Mouse (Mus musculus): ENCODE results near the gene Cnot6.

Gene Cnot6

GRCm38 (mm10) chr11:49658791-49659469 is 53.6 kb downstream of the Cnot6 start:
- in situ Hi-C loops (cut with MboI, MseI), result loop anchor here (10.0 kb wide), 1 partner anchor 186 kb away; the partner anchor contains the start of gene Mapk9

- in situ Hi-C loops (cut with MboI, MseI), result loop anchor here (10.0 kb wide), 1 partner anchor 187 kb away; the partner anchor contains the start of gene Mapk9
Observed at GRCm38 (mm10) chr11:49658065-49658464, 54.5 kb downstream of the Cnot6 start.

- in situ Hi-C loops (cut with MboI, MseI), result loop anchor here (10.0 kb wide), 1 partner anchor 189 kb away; the partner anchor contains the start of gene Mapk9
Observed at GRCm38 (mm10) chr11:49655501-49655900, 57.0 kb downstream of the Cnot6 start.

DNA sequence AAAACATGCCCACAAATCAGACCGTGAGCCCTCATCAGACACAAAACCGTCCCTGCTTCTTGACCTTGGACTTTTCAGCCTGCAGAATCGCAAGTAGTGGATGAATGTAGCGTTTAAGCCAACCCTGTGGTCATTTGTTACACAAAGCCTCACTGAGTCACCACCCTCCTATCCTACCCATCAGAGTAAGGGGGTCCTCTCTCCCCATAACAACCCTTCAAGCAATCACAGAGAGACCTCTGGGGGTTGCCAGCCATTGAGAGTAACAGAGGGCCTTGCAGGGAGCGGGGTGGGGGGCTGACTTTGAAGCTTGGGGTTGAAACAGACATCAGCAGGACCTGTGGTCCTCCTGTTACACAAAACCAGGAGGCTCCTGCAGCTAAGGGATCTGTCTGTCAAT is 57.9 kb downstream of the Cnot6 start:
- in situ Hi-C loops (cut with MboI, MseI), result loop anchor here (10.0 kb wide), 1 partner anchor 190 kb away; the partner anchor contains the start of gene Mapk9

DNA sequence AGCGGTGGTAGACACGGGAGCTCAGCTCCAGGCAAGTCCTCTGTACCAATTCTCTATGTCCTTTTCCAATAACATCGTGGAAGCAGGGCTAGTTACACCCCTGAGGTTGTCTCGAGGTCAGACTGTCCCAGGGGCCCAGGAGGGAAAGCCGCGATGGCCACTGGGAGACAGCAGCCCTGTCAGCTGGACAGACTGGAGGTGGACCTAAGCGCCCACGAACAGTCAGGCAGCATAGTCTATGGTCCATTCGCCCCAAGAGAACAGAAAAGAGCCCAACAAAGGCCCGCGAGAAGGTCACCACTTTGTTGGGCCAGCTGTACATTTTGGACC is 59.5 kb downstream of the Cnot6 start:
- in situ Hi-C loops (cut with MboI, MseI), result loop anchor here (10.0 kb wide), 1 partner anchor 192 kb away; the partner anchor contains the start of gene Mapk9

DNA sequence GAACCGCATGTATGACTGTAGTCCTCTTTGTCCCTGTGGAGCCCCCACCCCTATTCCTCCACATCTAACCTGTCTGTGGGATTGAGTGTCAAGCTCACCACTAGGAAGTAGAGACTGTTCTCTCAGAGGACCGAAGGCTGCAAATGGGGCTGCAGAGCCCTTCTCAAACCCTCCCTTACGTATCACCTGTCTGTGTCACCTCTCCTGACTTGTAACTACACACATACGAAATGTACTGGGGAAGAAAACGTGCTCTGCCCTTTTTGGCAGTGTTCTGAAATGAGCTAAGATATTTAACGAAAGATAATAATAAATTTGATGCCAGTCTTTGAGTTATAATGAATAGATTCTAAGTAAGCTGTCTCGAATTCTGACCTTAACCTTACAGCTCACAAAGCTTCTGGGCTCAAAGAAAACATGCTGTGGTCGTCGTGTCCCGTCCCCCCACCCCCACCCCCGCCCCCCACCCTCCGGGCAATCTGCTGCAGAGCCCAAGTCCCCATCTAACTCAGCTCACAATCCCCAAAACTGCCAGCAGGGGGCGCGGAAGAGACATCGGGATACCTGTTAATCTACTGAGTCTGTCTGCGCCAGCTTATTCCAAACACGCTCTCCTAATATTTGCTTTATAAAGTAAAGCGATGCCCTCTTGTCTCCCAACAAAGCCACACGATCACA is 60.0 kb downstream of the Cnot6 start:
- in situ Hi-C loops (cut with MboI, MseI), result loop anchor here (10.0 kb wide), 1 partner anchor 192 kb away; the partner anchor contains the start of gene Mapk9

DNA sequence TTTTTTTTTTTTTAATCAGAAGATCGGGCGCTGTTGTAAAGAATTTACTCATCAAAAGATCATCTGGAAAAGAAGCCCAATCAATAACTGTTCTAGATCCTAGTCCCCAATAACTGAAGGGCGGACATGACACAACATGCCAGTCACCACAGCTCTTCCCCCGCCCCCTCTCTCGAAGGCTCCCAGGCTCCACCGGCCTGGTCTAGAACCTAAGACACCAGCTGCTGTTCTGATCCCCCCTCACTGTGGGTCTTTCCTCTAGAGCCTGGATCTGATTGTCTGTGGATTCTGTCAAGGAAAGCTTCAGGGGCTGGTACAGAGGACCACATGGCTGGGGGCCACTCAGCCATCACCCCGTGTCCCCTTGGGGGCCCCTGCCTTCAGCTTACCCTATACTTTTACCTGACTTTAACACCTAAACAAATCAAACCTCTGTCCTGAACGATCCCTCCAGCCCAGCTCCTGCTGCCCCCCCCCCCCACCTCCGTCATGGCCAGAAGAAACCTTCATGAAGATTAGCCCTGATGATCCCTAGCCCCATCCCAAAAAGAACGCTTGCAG is 60.7 kb downstream of the Cnot6 start:
- in situ Hi-C loops (cut with MboI, MseI), result loop anchor here (10.0 kb wide), 1 partner anchor 193 kb away; the partner anchor contains the start of gene Mapk9

DNA sequence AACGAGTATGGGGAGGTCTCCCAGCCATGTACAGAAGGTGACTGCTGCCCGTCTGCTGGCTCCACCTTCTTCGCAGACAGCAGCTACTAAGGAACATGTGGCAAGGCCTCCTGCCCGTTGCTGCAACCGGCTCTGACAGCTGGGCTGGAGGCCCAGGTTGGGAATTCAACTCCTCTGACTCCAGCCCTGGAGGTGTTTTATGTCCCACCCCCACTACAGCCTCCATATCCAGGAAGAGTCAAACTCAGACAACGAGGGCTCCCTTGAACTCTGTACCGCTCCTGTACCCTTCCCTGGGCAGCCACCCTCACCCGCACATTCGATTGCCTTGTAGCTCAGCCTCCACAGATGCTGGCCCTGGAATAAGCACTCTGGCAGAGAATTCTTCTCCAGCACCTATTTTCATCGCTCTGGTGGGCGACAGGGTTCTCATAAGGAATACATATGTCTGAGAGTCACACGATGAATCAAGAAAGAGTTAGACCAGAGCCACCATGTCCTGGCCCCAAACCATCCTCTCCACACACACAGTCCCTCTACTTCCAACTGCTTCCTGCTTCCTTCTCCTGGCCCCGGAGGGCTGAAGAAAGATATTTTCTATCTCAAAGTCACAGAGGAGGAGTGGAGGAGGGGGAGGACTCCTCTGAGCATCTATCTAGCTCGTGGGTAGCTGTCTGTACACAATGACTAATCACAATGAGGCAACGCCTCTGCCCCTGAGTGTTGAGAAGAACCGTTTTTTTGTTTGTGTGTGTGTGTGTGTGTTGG is 61.3 kb downstream of the Cnot6 start:
- in situ Hi-C loops (cut with MboI, MseI), result loop anchor here (10.0 kb wide), 1 partner anchor 194 kb away; the partner anchor contains the start of gene Mapk9

- in situ Hi-C loops (cut with MboI, MseI), result loop anchor here (10.0 kb wide), 1 partner anchor 194 kb away; the partner anchor contains the start of gene Mapk9
Observed at GRCm38 (mm10) chr11:49650113-49650993, 62.2 kb downstream of the Cnot6 start.

GRCm38 (mm10) chr11:49645677-49646076 is 66.8 kb downstream of the Cnot6 start:
- in situ Hi-C loops (cut with MboI, MseI), result no loop called here

GRCm38 (mm10) chr11:49636449-49636848 is 76.1 kb downstream of the Cnot6 start:
- in situ Hi-C loops (cut with MboI, MseI), result no loop called here

- in situ Hi-C loops (cut with MboI, MseI), result no loop called here
Observed at GRCm38 (mm10) chr11:49635671-49636070, 76.9 kb downstream of the Cnot6 start.

- in situ Hi-C loops (cut with MboI, MseI), result no loop called here
Observed at GRCm38 (mm10) chr11:49634101-49634500, 78.4 kb downstream of the Cnot6 start.

- in situ Hi-C loops (cut with MboI, MseI), result no loop called here
Observed at GRCm38 (mm10) chr11:49632256-49632655, 80.3 kb downstream of the Cnot6 start.

GRCm38 (mm10) chr11:49631154-49631553 is 81.4 kb downstream of the Cnot6 start:
- in situ Hi-C loops (cut with MboI, MseI), result no loop called here

GRCm38 (mm10) chr11:49626748-49627147 is 85.8 kb downstream of the Cnot6 start:
- in situ Hi-C loops (cut with MboI, MseI), result no loop called here

GRCm38 (mm10) chr11:49625863-49626262 is 86.7 kb downstream of the Cnot6 start:
- in situ Hi-C loops (cut with MboI, MseI), result no loop called here

GRCm38 (mm10) chr11:49624156-49624555 is 88.4 kb downstream of the Cnot6 start:
- in situ Hi-C loops (cut with MboI, MseI), result no loop called here

DNA sequence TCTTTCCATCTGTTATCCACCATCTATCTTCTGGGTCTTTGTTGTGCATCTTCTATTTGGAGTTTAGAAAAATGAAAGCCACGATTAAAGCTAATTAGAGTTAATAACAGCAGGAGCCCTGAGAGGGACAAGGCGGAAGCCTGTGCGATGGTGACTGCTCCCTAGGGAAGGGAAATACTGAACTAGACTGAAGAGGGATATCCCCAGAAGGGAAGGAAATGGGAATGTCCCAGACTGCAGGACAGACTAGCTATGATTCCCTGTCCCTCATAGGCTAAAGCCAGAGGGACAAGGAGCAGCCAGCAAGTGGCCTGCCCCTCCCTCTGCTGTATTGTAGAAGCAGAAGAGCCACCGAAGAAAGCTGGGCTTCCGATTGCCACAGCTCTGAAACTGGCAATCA is 90.6 kb downstream of the Cnot6 start:
- in situ Hi-C loops (cut with MboI, MseI), result no loop called here

All from T-helper 2 cell (primary cell).